Mouse (Mus musculus) C3H10T1/2 (cell line): ENCODE measurements around the gene Eps8l1. TPM values are rescaled to one million over a fixed set of nuclear protein-coding genes. Genes with fewer than 3 reads are reported as not detected.

Experiments
- polyA plus RNA-seq, 2 experiments: library from polyadenylated mRNA; unstranded; fragments of >200 nt; fragmentation: generic; extraction: Trizol; gene quantifications; one replicate each; pipeline ENCODE4 v1.2.1; 2012; ENCODE audit warnings: missing spikeins in 2 of 2

Eps8l1 gene
- 1 to 10 TPM in 1 of 2 experiments, under 1 TPM in 1; 0.28 to 1.1 TPM for polyA plus RNA-seq

GRCm38 (mm10) chr7:4460576-4461434 lies at the start of gene Eps8l1:
Eps8l1 (plus strand) TSS chr7:4460674.

GRCm38 (mm10) chr7:4445216-4445791 lies 15.2 kb upstream of the Eps8l1 start, which contains the start of gene Rdh13:
Rdh13 (minus strand) TSS chr7:4445649.

GRCm38 (mm10) chr7:4501558-4502397 lies 41.3 kb downstream of the Eps8l1 start, which contains the start of gene Ppp1r12c:
Ppp1r12c (minus strand) TSS chr7:4501680.

GRCm38 (mm10) chr7:4516332-4517050 lies 56.0 kb downstream of the Eps8l1 start, which contains the start of gene Tnnt1:
Tnnt1 (minus strand) TSS chr7:4516382.

GRCm38 (mm10) chr7:4524212-4524922 lies 63.9 kb downstream of the Eps8l1 start, which contains the start of gene Tnni3:
Tnni3 (minus strand) TSS chr7:4524229.

Other genes starting within 250 kb of the Eps8l1 start
- gene Lilra5, start 222.9 kb upstream of the Eps8l1 start, polyA plus RNA-seq = not detected
- gene Ncr1, start 123.0 kb upstream of the Eps8l1 start, polyA plus RNA-seq = not detected
- not detected for gene Gp6, start 62.9 kb upstream of the Eps8l1 start, polyA plus RNA-seq
- 1 to 10 TPM; 2.8 to 7.2 TPM for gene Rdh13, start 15.0 kb upstream of the Eps8l1 start, polyA plus RNA-seq
- gene Ppp1r12c, start 41.0 kb downstream of the Eps8l1 start, polyA plus RNA-seq = 10 to 100 TPM; 35.2 to 55.0 TPM
- gene Tnnt1, start 55.7 kb downstream of the Eps8l1 start, polyA plus RNA-seq = 1 to 10 TPM in 1 of 2 experiments, under 1 TPM in 1; 0.04 to 4.4 TPM
- gene Tnni3, start 63.6 kb downstream of the Eps8l1 start, polyA plus RNA-seq = 1 to 10 TPM in 1 of 2 experiments, under 1 TPM in 1; 0.12 to 3.6 TPM
- 1 to 10 TPM; 2.1 to 3.7 TPM for gene Dnaaf3, start 71.8 kb downstream of the Eps8l1 start, polyA plus RNA-seq
- gene Syt5, start 86.9 kb downstream of the Eps8l1 start, polyA plus RNA-seq = under 1 TPM in 1 of 2 experiments, not detected in 1; 0.04 TPM
- gene Ptprh, start 143.4 kb downstream of the Eps8l1 start, polyA plus RNA-seq = not detected
- gene Tmem86b, start 170.7 kb downstream of the Eps8l1 start, polyA plus RNA-seq = 1 to 10 TPM; 1.9 to 4.9 TPM
- gene Ppp6r1, start 198.3 kb downstream of the Eps8l1 start, polyA plus RNA-seq = 10 to 100 TPM; 24.9 to 47.9 TPM
- gene Hspbp1, start 224.4 kb downstream of the Eps8l1 start, polyA plus RNA-seq = 100 to 1,000 TPM in 1 of 2 experiments, 10 to 100 TPM in 1; 56.4 to 125 TPM
- gene Brsk1, start 229.9 kb downstream of the Eps8l1 start, polyA plus RNA-seq = 10 to 100 TPM in 1 of 2 experiments, 1 to 10 TPM in 1; 3.8 to 11.2 TPM